Mouse (Mus musculus): Measurements from ENCODE around the gene Gm44973. TPM values are rescaled to one million over a fixed set of nuclear protein-coding genes. Genes with fewer than 3 reads are reported as not detected.
"Not testable (repeated sequence)": the region's sequence is repeated elsewhere in the genome, so short reads cannot be mapped to it uniquely, and the experiment has no call there.

Gm44973 gene
- total RNA-seq, 2 experiments from 2014 or later, result not detected

DNA sequence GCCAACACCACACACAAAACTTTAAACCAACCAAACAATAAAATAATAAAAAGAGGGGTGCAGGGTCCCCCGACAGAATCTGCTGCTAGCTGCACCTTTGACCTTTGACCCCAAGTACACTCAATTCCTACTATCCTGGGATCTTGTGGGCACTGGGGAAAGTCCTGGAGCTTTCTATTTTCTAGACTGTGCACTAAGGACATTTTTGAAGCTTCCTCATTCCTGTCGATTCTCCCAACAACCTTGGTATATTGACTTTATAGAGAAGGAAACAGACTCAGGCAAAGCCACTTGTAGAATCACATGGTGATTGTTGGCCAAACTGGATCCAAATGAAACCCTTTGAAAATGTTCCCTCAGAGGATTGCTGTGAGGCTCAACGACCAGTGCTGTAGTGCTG lies 761 bp downstream of the Gm44973 start:
- no peak for DNase-seq (ENCODE audit: low spot score in 2 of 2)

DNA sequence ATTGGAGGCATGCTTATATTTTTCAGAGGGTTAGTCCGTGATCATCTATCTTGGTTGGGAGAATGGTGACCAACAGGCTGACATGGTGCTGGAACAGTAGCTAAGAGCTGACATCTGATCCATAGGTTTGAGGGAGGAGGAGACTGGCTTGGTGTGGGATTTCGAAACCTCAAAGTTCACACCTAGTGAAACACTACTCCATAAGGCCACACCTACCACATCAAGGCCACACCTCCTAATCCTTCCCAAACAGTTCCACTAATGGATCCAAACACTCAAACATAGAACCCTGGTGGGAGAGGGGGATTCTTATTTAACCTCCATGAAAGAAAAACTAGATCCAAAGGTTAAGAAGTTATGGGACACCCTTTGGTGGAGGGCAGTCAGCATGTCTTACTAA lies 1.6 kb downstream of the Gm44973 start:
- DNase-seq (ENCODE audit: low spot score in 2 of 2), result no peak

DNA sequence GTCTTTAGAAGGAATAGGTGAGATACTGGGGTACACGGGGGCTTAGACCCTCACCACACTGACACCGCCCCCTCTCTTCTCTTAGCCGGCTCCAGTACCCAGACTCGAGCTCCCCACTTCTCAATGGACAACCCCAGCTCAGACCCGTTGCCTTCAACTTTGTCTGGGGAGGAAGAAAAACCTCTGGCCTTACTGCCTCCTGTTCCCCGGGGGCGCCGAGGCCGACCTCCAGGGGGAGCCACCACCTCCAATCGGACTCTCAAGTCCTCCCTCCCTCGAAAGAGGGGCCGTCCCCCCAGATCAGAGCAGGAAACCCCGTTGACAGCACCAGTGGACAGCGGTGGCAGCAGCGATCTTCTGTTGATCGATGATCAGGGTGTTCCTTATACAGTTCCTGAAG lies 2.1 kb downstream of the Gm44973 start:
- DNase-seq (ENCODE audit: low spot score in 2 of 2), result no peak

DNA sequence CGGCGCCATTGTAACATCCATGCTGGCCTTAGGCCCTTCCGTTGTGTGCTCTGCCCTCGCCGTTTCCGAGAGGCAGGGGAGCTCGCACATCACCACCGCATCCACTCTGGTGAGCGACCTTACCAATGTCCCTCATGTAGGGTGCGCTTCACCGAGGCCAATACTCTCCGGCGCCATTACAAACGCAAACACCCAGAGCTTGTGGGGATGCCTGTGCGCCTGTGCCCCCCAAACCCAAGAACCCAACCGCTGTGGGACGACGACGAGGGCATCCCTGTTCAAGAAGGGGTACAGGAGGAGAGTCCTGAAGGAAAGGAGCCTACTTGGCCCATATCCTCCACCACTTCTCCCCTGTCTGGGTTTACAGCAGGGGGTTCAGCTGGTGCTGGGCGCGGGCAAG lies 2.6 kb downstream of the Gm44973 start:
- DNase-seq (ENCODE audit: low spot score in 2 of 2), result no peak

DNA sequence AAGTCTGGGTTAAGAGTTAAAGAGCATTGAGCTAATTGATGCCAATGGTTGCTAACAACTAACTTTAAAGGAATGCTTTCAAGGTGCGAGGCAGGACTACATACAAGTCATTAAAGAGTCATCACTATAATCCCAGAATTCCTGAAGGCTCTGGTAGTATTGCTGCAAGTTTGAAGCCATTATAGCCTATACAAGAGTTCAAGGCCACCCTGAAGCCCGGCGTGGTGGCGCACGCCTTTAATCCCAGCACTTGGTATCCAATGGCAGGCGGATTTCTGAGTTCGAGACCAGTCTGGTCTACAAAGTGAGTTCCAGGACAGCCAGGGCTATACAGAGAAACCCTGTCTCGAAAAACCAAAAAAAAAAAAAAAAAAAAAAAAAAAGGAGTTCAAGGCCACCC lies 4.3 kb downstream of the Gm44973 start:
- not testable (repeated sequence) for DNase-seq (ENCODE audit: low spot score in 2 of 2)

DNA sequence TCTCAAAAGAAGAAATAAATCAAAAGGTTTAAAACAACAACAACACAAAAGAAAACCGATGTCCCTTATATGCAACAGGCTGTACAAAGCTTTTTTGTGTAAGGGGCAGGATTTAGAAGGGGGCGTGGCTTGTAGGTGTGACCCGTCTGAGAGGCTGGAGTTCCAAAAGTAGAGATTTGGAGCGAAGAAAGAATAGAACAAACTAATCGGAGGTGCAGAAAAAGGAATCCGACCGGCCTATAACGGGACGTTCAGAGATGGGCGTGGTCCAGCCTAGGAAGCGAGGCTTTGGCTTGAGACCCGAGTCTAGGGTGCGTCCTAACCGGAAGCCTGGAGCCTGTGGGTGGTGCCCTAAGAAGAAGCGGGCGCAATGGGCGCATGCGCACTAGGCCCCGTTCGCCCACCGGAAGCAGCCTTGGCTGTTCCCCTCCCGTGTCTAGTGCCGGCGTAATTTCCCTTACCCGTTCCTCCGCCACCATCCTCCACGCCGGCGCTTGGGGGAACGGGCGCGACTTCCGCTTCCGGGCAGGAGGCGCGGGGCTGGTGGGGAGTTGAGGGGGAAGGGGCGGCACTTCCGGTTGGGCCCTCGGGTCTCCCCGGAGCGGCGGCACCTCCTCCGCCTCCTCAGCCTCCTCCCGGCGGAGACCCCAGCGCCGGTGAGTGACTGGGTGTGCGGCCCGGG lies 4.8 kb downstream of the Gm44973 start, which contains the start of the genes Zfp865 and Ccdc106:
Gene Zfp865 (plus strand): TSS at position 377 of the 682 bp plus-strand sequence.
Gene Ccdc106 (plus strand): TSS at position 554 of the 682 bp plus-strand sequence.
- peak; percentile 97 to 98 for DNase-seq (ENCODE audit: low spot score in 2 of 2)

DNA sequence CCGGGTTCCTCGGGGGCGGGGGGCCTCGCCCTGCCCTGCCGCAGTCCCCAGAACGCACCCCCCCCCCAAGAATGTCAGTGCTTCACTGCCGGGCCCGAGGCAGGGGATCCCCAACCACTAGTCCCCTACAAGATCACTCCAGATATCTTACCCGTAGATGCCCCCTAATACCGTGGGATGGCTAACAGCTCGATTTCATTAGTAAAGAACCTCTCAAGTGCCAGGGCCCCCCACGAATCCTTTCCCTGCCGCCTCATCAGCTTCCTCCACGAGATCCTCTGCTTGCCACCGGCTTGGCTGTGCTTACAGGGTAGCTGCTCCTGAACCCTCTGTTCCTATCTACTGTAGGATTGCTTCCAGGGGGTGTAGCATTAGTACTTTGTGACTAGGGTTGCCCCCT lies 5.4 kb downstream of the Gm44973 start:
- no peak for DNase-seq (ENCODE audit: low spot score in 2 of 2)

DNA sequence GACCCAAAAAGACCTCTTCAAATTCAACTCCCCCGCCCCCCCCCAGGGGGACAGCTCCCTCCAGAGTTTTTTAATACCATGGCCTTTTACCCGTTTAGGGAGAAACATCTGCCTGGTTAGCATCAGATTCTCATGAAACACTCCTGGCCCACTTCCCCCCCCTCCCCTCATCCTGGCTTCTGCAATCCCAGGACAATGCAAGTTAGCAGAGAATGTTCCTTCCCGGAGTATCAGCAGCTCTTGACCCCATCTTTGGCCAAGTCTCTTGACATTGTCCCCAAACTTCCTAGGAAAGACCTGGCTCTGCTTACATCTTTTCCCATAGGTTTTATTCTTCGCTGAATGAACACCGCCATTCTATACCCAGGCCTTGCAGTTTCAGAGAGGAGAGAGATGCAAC lies 5.9 kb downstream of the Gm44973 start:
- no peak for DNase-seq (ENCODE audit: low spot score in 2 of 2)

DNA sequence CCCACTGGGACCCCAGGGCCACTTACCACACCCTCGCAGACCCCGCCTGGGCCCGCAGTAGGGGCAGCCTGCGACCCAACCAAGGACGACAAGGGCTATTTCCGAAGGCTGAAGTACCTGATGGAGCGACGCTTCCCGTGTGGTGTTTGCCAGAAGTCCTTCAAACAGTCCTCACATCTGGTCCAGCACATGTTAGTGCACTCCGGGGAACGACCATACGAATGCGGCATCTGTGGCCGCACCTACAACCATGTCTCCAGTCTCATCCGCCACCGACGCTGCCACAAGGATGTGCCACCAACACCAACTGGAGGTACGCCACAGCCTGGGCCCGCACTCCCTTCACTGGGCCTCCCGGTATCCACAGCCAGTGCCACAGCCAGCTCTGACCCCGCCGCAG lies 14.2 kb downstream of the Gm44973 start:
- DNase-seq (ENCODE audit: low spot score in 2 of 2), result no peak

DNA sequence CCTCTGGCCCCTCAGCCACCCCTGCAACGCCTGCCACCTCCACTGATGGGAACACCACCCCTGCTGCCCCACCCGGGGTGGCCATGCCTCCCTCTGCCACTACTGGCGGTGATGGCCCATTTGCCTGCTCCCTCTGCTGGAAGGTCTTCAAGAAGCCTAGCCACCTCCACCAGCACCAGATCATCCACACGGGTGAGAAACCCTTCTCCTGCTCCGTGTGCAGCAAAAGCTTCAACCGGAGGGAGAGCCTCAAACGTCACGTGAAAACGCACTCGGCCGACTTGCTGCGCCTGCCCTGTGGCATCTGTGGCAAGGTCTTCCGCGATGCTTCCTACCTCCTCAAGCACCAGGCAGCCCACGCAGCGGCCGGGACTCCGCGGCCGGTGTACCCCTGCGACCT lies 14.7 kb downstream of the Gm44973 start:
- DNase-seq (ENCODE audit: low spot score in 2 of 2), result no peak

DNA sequence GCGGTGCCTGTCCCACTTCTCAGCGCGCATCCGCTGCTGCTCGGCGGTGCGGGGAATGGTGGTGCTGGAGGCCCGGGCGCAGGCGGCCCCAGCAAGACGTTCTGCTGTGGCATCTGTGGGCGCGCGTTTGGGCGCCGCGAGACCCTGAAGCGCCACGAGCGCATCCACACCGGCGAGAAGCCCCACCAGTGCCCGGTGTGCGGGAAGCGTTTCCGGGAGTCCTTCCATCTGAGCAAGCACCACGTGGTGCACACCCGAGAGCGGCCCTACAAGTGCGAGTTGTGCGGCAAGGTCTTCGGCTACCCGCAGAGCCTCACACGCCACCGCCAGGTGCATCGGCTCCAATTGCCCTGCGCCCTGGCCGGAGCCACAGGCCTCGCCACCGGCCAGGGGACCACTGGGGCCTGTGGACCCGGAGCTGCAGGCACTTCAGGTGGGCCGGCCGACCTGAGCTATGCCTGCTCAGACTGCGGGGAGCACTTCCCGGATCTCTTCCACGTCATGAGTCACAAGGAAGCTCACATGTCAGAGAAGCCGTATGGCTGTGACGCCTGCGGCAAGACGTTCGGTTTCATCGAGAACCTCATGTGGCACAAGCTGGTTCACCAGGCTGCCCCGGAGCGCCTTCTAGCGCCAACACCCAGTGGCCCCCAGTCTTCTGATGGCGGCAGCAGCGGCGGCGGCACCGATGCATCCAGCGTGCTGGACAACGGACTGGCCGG lies 15.4 kb downstream of the Gm44973 start:
- DNase-seq (ENCODE audit: low spot score in 2 of 2), result no peak

DNA sequence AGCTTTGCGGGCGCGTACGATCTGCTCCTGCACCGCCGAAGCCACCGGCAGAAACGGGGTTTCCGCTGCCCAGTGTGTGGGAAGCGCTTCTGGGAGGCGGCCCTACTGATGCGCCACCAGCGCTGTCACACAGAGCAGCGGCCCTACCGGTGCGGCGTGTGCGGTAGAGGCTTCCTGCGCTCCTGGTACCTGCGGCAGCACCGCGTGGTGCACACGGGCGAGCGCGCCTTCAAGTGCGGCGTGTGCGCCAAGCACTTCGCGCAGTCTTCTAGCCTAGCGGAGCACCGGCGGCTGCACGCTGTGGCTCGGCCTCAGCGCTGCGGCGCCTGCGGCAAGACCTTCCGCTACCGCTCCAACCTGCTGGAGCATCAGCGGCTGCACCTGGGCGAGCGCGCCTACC lies 16.2 kb downstream of the Gm44973 start:
- DNase-seq (ENCODE audit: low spot score in 2 of 2), result no peak

DNA sequence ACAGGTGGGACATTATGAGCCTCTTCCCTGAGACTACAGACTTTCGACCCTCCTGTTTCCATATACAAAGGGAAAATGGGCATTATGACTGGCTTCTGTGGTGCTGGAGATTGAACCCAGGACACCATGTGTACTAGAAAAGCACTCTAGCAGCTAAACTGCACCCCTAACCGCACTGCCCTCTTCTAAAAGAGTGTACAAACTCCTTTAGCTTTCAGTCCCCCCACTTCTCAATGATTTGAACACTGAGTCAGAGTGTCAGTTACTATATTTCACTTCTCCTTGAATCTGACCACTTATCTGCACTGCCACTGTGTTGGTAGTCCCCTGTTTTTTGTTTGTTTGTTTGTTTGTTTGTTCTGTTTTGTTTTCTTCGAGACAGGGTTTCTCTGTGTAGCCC lies 18.5 kb downstream of the Gm44973 start, which contains the start of gene 4632433K11Rik:
Gene 4632433K11Rik (plus strand): TSS at position 301 of the 400 bp plus-strand sequence.
- no peak for DNase-seq (ENCODE audit: low spot score in 2 of 2)

DNA sequence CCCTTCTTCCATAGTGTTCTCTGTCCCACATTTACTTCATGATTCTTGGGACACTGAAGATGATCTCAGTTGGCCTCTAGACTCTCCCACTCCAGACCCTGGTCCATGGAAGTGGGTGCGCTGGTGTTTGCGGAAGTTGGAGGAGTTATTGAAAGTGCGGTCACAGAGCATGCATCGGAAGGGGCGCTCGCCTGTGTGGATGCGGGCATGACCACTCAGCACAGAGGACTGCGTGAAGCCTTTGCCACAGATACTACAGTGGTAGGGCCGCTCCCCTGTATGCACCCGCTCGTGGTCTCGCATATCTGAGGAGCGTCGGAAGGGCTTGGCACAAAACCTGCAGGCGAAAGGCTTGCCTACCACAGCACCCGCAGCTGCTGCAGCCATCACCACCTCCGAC lies 20.3 kb downstream of the Gm44973 start:
- no peak for DNase-seq (ENCODE audit: low spot score in 2 of 2)

DNA sequence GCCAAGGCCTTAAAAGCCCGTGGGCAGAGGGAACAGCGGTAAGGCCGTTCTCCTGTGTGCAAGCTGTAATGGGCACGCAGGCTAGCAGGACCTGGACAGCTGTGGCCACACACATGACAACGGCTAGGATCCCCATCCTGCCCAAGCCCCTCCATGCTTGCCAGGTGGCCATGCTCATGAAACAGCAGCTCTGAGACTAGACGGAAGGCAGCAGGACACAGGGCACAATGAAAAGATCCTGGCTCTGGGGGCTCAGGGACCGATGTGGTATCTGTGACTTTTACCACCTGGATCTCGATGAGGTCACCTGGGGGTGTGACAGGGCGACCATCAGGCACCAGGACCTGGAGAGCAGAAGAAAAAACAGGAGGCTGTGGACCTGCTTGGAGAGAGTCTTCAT lies 20.8 kb downstream of the Gm44973 start:
- DNase-seq (ENCODE audit: low spot score in 2 of 2), result no peak

DNA sequence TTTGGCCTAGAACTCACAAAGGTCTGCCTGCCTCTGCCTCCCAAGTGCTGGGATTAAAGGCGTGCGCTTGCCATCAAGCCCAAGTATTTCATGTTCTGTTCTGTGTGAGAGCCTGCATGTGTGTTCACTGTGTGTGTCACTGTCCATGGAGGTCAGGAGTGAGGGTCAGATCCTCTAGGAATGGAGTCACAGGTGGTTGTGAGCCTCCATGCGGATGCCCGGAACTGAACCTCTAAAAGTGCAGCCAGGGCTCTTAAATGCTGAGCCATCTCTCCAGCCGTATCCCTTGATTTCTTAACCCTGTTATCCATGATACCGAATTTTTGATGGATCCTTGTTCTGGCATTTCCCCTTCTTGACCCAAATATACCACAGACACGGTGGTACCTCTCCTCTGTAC lies 21.7 kb downstream of the Gm44973 start:
- DNase-seq (ENCODE audit: low spot score in 2 of 2), result no peak

DNA sequence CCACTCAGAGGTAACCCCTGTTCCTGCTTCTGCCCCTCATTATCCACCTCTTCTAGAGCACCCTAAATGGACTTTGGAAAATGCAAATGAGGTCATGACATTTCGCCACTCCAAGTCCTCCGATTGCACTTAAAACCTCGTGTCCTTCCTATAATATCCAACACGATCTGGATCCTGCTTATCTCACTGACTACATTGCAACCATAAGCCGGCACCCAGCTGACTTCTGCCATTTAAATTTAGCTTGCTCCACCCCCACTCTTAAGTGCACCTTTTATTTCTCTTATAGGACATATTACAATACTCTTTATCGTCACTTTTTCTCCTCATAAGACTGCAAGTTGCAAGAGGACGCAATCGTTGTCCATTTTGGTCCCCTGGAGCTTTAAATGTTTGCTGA lies 22.2 kb downstream of the Gm44973 start:
- no peak for DNase-seq (ENCODE audit: low spot score in 2 of 2)

DNA sequence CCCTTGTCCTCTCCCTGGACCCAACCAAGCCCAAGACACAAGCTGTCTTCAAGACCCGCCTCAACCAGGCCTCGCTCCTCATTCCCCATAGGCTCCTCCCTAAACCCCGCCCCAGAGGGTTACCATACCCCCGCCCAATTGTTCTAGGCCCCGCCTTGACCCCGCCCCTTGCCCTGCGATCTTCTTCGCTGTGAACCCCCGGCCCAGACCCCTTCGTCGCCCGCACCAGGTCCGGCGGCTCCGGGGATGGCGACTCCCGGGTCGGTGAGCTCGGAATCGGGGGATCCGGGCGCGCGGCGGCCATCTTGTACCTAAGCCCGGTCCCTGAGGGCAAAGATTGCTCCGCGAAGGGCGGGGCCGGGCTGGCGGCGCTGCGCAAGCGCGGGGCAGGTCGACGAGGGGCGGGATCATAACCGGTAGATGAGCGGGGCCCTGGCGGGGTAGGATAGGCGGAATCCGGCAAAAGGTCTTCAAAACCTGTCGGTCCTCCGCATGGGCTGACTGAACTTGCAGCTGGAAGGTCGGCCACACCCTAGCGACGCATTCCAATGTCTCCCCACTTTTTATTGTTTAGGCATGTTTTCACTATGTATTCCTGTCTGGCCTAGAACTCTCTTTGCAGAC lies 22.9 kb downstream of the Gm44973 start, which contains the start of gene Zfp784:
Gene Zfp784 (minus strand): TSS at position 338 of the 624 bp plus-strand sequence.
- peak; percentile 89 for DNase-seq (ENCODE audit: low spot score in 2 of 2)

DNA sequence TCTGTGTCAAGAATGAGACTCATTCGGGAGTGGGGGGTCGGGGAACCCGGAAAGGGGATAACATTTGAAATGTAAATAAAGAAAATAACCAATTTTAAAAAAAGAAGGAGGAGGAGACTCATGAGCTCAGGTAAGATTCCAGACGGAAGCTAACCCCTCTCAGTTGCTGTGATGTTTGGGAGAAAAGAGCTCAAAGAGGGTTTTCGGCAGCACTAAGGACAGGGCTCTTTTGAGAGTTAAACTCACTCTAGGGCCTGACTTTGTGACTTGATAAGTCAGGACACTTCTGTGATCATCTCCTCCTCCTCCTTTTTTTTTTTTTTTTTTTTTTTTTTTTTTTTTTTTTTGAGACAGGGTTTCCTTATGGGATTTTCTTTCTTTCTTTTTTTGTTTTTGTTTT lies 23.6 kb downstream of the Gm44973 start:
- DNase-seq (ENCODE audit: low spot score in 2 of 2), result no peak

DNA sequence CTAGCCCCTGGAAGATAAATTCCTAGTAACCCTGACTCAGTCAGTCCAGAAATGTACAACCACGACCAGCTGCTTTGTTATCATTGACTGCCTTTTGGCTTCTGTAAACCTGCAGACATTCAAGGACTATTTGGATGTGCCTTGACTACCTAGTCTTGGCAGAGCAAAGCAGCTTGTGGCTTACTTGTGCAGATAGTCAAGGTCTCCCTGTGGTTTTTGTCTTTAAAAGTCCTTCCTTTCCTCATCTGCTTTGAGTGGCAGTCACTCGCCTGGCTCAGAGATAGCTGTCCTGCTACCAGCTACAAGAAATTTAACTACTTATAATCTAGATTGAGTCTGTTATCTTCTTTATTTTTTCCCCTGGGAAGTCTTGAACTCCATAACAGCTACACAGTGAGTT lies 29.7 kb downstream of the Gm44973 start:
- DNase-seq (ENCODE audit: low spot score in 2 of 2), result no peak

DNA sequence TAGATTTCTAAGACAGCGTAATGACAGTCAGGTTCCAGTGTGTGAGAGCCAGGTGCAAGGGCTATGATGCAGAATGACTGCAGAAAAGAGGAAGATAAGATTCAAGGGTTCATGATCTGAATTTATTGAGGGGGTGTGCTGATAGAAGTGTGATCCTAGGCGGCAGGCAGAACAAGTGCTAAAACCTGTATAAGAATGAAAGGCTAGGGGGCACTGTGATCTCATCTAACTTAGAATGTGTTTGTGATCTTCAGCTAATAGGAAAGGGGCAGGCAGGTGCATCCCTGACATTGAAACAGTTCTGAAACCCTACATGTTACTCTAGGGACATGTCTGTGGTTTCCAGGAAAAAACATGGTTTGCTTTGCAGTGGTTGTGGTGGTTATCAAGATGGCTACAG lies 30.8 kb downstream of the Gm44973 start:
- no peak for DNase-seq (ENCODE audit: low spot score in 2 of 2)

DNA sequence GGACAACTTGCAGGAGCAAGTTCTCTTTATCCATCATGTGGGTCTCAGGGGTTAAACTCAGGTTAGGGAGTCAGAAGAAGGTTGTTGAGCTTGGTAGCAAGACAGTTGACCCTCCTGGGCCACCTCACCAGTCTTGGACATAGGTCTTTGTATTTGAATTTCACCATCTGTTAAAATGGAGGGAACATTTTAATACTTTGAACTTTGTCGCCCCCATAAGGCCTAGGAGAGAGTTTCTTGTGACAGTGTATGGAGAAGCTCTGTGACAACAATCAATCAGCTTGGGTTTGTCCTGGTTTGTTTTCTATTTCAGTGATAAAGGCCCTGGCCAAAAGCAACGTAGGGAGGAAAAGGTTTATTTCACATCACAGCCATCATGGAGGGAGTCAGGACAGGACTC lies 32.0 kb downstream of the Gm44973 start:
- no peak for DNase-seq (ENCODE audit: low spot score in 2 of 2)
